Mouse (Mus musculus) cerebellum, adult 2 months (tissue): ENCODE results near the gene 1810046K07Rik. TPM values are rescaled to one million over a fixed set of nuclear protein-coding genes. Genes with fewer than 3 reads are reported as not detected.

Source experiments
- DNase-seq, 2 experiments: peaks; one replicate each; pipeline ENCODE4 v3.0.0; 2021
- H3K27ac ChIP-seq: fragments of 200-500 bp; 2 replicates; pipeline ENCODE4 v1.5.1; 2012; ENCODE audit warnings: low read length, control low read depth, inconsistent platforms; ENCODE audit not compliant: insufficient read depth
- H3K27me3 ChIP-seq: fragments of 200-500 bp; 2 replicates; pipeline ENCODE4 v1.6.1; 2012; ENCODE audit warnings: inconsistent platforms, mild to moderate bottlenecking, low read length, moderate library complexity; ENCODE audit not compliant: control insufficient read depth, insufficient read depth
- H3K4me1 ChIP-seq: fragments of 200-500 bp; 2 replicates; pipeline ENCODE4 v1.6.1; 2011; ENCODE audit warnings: low read length; ENCODE audit not compliant: control insufficient read depth, insufficient read depth
- H3K4me3 ChIP-seq: fragments of 200-500 bp; replicated peaks from 2 replicates; pipeline ENCODE3; 2011; ENCODE audit warnings: mild to moderate bottlenecking, low read depth, low read length, control low read depth; ENCODE audit not compliant: insufficient read depth
- CTCF ChIP-seq: fragments of 200-500 bp; IDR thresholded peaks from 2 replicates; pipeline ENCODE4 v1.5.1; 2011; ENCODE audit warnings: low read depth, mild to moderate bottlenecking, control low read depth, low read length, moderate library complexity, borderline replicate concordance; ENCODE audit not compliant: insufficient read depth
- POLR2A ChIP-seq: fragments of 200-500 bp; IDR thresholded peaks from 2 replicates; pipeline ENCODE4 v1.6.1; 2011; ENCODE audit warnings: low read length, control low read depth, borderline replicate concordance; ENCODE audit not compliant: insufficient read depth
- WGBS: fragments of 180-500 bp; shearing (Covaris S2); methylation state at CpG from one replicate; pipeline ENCODE4 v1.1.7; 2018; 5-methylcytosine and 5-hydroxymethylcytosine counted together
- polyA plus RNA-seq: library from polyadenylated mRNA; depleted of rRNA; stranded (reverse); fragments of >200 nt; gene quantifications from 2 replicates; pipeline ENCODE4 v1.2.3, GENCODE M21; 2012; rRNA removed

Gene 1810046K07Rik
- polyA plus RNA-seq, 1 experiment = not detected

GRCm38 (mm10) chr9:51272102-51272501 is 56.6 kb downstream of the 1810046K07Rik start:
- no peaks in the 10 kb centered on the region; the same call in 1 of the 2 replicates for H3K27me3 ChIP-seq
- 91% methylated on average over 5 of the region's 5 CpGs for WGBS
- no peak for DNase-seq
- TF ChIP-seq POLR2A (no peak), CTCF (no peak)
- H3K4me3 ChIP-seq = no peak overlapping the region
- no peaks in the 10 kb centered on the region for H3K4me1 ChIP-seq
- no peak overlapping the region for H3K27ac ChIP-seq

GRCm38 (mm10) chr9:51271073-51271472 is 57.6 kb downstream of the 1810046K07Rik start:
- no peak for TF ChIP-seq CTCF
- no peak for TF ChIP-seq POLR2A
- H3K27ac ChIP-seq = no peak overlapping the region
- H3K4me3 ChIP-seq = no peak overlapping the region
- no peaks in the 10 kb centered on the region; the same call in 1 of the 2 replicates for H3K27me3 ChIP-seq
- H3K4me1 ChIP-seq = no peaks in the 10 kb centered on the region
- 77% methylated on average over 8 of the region's 8 CpGs for WGBS
- DNase-seq = no peak

GRCm38 (mm10) chr9:51268852-51269251 is 59.9 kb downstream of the 1810046K07Rik start:
- no peak for TF ChIP-seq POLR2A
- no peak for TF ChIP-seq CTCF
- H3K4me3 ChIP-seq = no peak overlapping the region
- H3K27me3 ChIP-seq = no peaks in the 10 kb centered on the region
- H3K4me1 ChIP-seq = no peaks in the 10 kb centered on the region
- no peak overlapping the region for H3K27ac ChIP-seq
- no peak for DNase-seq
- 65% methylated on average over 5 of the region's 5 CpGs for WGBS

- Histone ChIP-seq H3K4me3 (no peak overlapping the region), H3K4me1 (no peaks in the 10 kb centered on the region), H3K27ac (no peak overlapping the region), H3K27me3 (no peaks in the 10 kb centered on the region)
- WGBS = 66% methylated on average over 5 of the region's 5 CpGs
- TF ChIP-seq CTCF = no peak
- no peak for TF ChIP-seq POLR2A
- DNase-seq = no peak
Observed at GRCm38 (mm10) chr9:51258426-51258825, 70.3 kb downstream of the 1810046K07Rik start.

GRCm38 (mm10) chr9:51256780-51257502 is 71.8 kb downstream of the 1810046K07Rik start:
- 50% methylated on average over 4 of the region's 4 CpGs for WGBS
- no peak overlapping the region for H3K27ac ChIP-seq
- TF ChIP-seq CTCF (no peak), POLR2A (no peak)
- no peak overlapping the region for H3K4me3 ChIP-seq
- no peaks in the 10 kb centered on the region for H3K4me1 ChIP-seq
- H3K27me3 ChIP-seq = no peaks in the 10 kb centered on the region
- no peak for DNase-seq

Other genes with a start within 250 kb of the 1810046K07Rik start
- gene 4833427G06Rik, start 226.8 kb downstream of the 1810046K07Rik start, polyA plus RNA-seq = 0.29 and 0.48 TPM in 2 replicates
- 0.02 TPM in 1 of 2 replicates, not detected in the other for gene Gm32742, start 163.4 kb downstream of the 1810046K07Rik start, polyA plus RNA-seq
- gene Pou2af1, start 115.2 kb downstream of the 1810046K07Rik start, polyA plus RNA-seq = 0.19 and 0.20 TPM in 2 replicates
- gene Colca2, start 50.3 kb downstream of the 1810046K07Rik start, polyA plus RNA-seq = 3.5 and 3.7 TPM in 2 replicates